Mouse (Mus musculus): ENCODE results near the gene Zbtb40.

Zbtb40 gene

DNA sequence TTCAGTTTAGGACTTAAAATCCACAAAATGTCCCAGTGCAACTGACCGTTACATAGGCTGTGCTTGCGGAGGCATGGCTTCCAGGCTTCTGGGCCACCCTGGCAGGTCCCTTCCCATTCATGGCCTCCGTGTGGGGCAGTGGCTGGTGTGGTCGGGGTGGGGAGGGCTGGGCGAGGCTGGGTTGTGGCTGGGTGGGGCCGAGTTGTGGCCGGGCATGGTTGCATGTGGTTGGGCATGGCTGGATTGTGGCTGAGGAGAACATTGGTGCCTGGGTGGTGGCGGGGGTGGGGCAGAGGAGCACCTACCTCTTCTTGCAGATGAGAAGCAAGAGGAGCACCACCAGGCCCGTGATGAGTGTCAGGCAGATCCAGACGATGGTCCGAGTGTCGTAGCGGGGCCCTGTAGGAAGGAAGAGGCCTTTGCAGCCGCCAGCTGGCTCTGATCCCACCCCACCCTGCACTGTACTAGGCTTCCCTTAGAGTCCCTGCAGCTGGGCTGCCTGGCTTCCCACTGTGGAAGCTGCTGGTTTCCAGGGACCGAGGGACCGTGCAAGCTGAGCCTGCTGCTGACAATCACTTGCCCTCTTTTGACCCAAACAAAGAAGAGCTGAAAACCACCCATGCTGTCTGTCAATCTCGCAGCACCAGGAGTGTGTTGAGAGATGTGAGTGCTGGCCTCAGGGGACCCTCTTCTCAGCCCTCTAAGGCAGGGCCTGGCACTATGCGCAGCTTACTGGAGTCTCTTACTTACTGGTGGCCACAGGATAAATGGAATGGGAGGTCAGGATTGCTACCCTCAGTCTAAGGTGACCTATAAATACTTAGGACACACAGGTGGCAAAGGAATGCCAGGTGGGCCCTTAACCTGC is 113.6 kb downstream of the Zbtb40 start:
- DNase-seq (ENCODE audit: extremely low spot score) = no peak

DNA sequence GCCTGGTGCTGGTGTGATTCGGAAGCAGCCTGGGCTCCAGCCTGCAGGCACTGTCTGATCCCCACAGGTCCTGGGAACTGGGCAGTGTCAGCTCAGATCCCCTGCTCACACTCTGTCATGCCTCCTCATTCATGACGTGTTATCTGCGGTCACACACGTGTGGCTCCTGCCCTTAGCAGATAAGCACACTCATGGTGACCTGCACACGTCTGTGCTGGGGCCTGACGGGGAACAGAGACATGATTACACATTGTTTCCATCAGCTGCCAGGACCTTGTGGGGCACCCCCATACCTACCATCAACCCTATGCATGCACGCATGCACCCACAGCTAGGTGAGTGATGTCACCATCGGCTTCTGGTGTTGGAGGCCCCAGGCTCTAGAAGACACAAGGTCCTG is 118.1 kb downstream of the Zbtb40 start:
- no peak for DNase-seq (ENCODE audit: extremely low spot score)

Data from embryo, embryonic 9.5 days (tissue).